Mouse (Mus musculus): ENCODE measurements around the gene Hbs1l.

DNA sequence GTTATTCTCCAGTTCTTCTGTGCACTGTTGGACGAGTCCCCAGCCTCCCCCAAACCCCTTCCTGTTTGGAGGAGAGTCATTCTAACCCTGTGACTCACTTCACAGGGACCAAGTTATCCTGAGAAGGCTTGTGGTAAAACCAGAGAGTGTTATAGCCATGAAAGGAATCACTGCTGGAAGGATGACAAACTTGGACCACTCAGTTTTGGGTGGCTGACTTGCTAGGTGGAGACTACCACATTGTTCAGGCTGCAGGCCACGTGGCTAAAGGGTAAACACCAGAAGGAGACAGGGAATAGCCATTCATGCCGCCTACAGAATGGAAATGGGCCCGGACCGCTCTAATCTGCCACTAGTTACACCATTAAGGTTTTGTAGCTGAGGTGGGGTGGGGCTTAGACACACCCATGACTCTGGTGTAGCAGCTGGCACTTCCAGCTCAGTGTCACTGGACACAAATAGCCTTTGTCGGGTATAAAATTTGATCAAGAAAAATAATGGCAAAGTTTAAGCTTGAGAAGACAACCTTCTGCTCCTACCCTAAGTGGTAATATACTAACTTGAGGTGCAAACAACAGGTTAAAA is 115.9 kb downstream of the Hbs1l start:
- no peak for TF ChIP-seq CTCF (IDR thresholded peaks at IDR 0.05; ENCODE audit: insufficient read depth, low read length)
- no peak for TF ChIP-seq POLR2A (IDR thresholded peaks at IDR 0.05; ENCODE audit: borderline replicate concordance, extremely low read depth, low read depth, low read length)
